Mouse (Mus musculus) frontal cortex, adult 2 months (tissue): ENCODE results near the gene Bpifb6. TPM values are rescaled to one million over a fixed set of nuclear protein-coding genes. Genes with fewer than 3 reads are reported as not detected.
A peak's percentile ranks its signal among the peaks of the same experiment; 100 is the strongest.

Experiments used
- DNase-seq, 2 experiments: peaks; one replicate each; pipeline ENCODE4 v3.0.0; 2022; ENCODE audit warnings: low spot score in 1 of 2; ENCODE audit errors: extremely low spot score in 1 of 2
- polyA plus RNA-seq: library from polyadenylated mRNA; depleted of rRNA; stranded (reverse); fragments of >200 nt; gene quantifications from 2 replicates; pipeline ENCODE4 v1.2.3, GENCODE M21; 2012; rRNA removed

The Bpifb6 gene
- 0.44 and 2.0 TPM in 2 replicates for polyA plus RNA-seq

- DNase-seq: no peak
Observed at GRCm38 (mm10) chr2:153900088-153900487, at the start of gene Bpifb6. Gene Bpifb6 (plus strand): TSS chr2:153900388.

GRCm38 (mm10) chr2:153851030-153851360 lies 49.2 kb upstream of the Bpifb6 start:
- DNase-seq: peak; percentile 5 to 74

- no peak for DNase-seq
Observed at GRCm38 (mm10) chr2:153853544-153853943, 46.6 kb upstream of the Bpifb6 start.

- no peak for DNase-seq
Observed at GRCm38 (mm10) chr2:153859581-153859980, 40.6 kb upstream of the Bpifb6 start.

- no peak for DNase-seq
Observed at GRCm38 (mm10) chr2:153860315-153860714, 39.9 kb upstream of the Bpifb6 start.

GRCm38 (mm10) chr2:153860715-153861114 lies 39.5 kb upstream of the Bpifb6 start:
- no peak for DNase-seq

GRCm38 (mm10) chr2:153861960-153862359 lies 38.2 kb upstream of the Bpifb6 start:
- no peak for DNase-seq

GRCm38 (mm10) chr2:153870984-153871383 lies 29.2 kb upstream of the Bpifb6 start, which contains the start of gene Sun5:
Gene Sun5 (minus strand): TSS chr2:153871084.
- DNase-seq: no peak

- no peak for DNase-seq
Observed at GRCm38 (mm10) chr2:153874745-153875144, 25.4 kb upstream of the Bpifb6 start, which contains the start of gene Bpifb2. Gene Bpifb2 (plus strand): TSS chr2:153875045.

GRCm38 (mm10) chr2:153899111-153899510 lies 1.1 kb upstream of the Bpifb6 start:
- DNase-seq: no peak

GRCm38 (mm10) chr2:153902726-153903125 lies 2.5 kb downstream of the Bpifb6 start:
- DNase-seq: no peak

GRCm38 (mm10) chr2:153906626-153907025 lies 6.4 kb downstream of the Bpifb6 start:
- no peak for DNase-seq

- peak; percentile 10 to 33 for DNase-seq
Observed at GRCm38 (mm10) chr2:153914151-153914550, 14.0 kb downstream of the Bpifb6 start.

GRCm38 (mm10) chr2:153917930-153918329 lies 17.7 kb downstream of the Bpifb6 start, which contains the start of gene Bpifb3:
Gene Bpifb3 (plus strand): TSS chr2:153918230.
- no peak for DNase-seq

GRCm38 (mm10) chr2:153921246-153921645 lies 21.1 kb downstream of the Bpifb6 start:
- peak in 1 of 2 experiments; percentile 62 for DNase-seq

GRCm38 (mm10) chr2:153929871-153930413 lies 29.8 kb downstream of the Bpifb6 start:
- DNase-seq: peak in 1 of 2 experiments; percentile 57

- no peak for DNase-seq
Observed at GRCm38 (mm10) chr2:153931125-153931524, 30.9 kb downstream of the Bpifb6 start.

- DNase-seq: no peak
Observed at GRCm38 (mm10) chr2:153933311-153933710, 33.1 kb downstream of the Bpifb6 start.

- DNase-seq: no peak
Observed at GRCm38 (mm10) chr2:153935348-153935747, 35.2 kb downstream of the Bpifb6 start.

- no peak for DNase-seq
Observed at GRCm38 (mm10) chr2:153937843-153938242, 37.7 kb downstream of the Bpifb6 start, which contains the start of gene Bpifb4. Gene Bpifb4 (plus strand): TSS chr2:153938212.

- peak in 1 of 2 experiments; percentile 82 for DNase-seq
Observed at GRCm38 (mm10) chr2:153943537-153943936, 43.3 kb downstream of the Bpifb6 start.

- DNase-seq: no peak
Observed at GRCm38 (mm10) chr2:153944567-153944966, 44.4 kb downstream of the Bpifb6 start.

- peak in 1 of 2 experiments; percentile 84 for DNase-seq
Observed at GRCm38 (mm10) chr2:153952897-153953296, 52.7 kb downstream of the Bpifb6 start.
